Mouse (Mus musculus): ENCODE measurements around the gene Slc44a3. TPM values are rescaled to one million over a fixed set of nuclear protein-coding genes. Genes with fewer than 3 reads are reported as not detected.

Slc44a3 gene
- total RNA-seq, 2 experiments from 2014 or later: 0.10 to 0.24 TPM

DNA sequence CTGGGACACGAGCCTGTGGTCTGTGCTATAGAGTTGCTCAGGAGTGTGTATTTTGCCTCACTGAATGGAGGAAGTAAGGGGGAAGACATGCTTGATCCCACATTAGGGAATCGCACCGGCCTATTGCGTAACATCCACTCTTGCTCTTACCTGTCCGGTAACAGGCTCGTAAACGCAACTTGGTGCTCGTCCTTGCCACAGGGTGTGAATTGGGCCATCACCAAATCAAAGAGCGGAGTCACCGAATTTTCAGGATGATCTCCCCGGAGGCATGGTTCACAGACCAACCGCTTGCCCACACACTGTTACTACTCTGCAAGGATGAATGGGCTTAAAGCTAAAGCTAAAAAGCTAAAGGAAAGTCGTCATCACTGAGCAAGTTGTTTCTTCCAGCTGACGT, 24.5 kb downstream of the Slc44a3 start:
- intact Hi-C loops (cut with DNase I): no loop called here

GRCm38 (mm10) chr3:121506756-121507155, 25.4 kb downstream of the Slc44a3 start:
- intact Hi-C loops (cut with DNase I): no loop called here

More for the DNA sequence above, 24.5 kb downstream of the Slc44a3 start:
- DNase-seq: no peak

DNA sequence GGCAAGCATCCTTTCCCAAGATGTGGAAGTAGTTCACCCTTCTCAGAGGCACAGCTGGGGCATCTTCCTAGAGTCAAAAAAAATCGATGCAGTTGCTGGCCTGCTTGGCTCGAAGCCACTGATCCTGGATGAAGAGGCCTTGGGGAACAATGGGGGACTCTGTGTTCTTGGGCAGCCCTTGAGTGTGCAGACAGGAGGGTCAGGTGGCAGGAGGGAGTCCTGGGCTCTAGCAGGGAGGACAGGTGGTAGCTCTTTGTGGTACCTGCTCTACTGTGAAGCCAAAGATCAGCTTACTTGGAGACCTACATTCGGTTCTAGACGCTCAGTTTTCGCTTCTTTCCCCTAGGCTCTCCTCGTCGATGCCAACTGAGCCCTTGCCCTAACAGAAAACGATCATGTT, 26.0 kb downstream of the Slc44a3 start:
- no peak for DNase-seq
- intact Hi-C loops (cut with DNase I): no loop called here

More at GRCm38 (mm10) chr3:121506756-121507155, 25.4 kb downstream of the Slc44a3 start:
- DNase-seq: no peak

DNA sequence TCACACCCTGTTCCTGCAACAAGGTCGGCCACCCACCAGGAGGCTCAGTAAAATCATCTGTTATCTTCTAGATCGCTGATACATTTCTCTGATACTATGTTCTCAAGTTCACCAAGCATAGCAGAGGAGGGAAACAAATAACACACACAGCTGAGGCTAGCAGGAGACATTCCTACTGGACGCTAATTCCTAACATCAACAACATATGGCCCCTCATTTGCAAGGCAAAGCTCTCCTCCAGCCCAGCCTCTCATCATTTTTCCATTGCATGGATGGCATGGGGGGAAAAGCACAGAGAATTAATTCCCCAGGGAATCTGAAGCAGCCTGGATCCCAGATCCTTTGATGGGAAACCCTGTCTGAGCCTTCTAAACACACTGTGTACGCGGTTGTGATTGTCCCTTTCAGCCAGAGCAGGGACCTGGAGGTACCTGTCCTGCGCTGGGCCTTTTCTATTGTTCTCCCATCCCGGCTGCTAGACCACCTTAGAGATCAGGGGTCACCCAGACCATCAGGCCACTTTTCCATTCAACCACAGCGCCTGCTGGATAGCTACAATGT, 27.2 kb downstream of the Slc44a3 start:
- DNase-seq: no peak
- intact Hi-C loops (cut with DNase I): no loop called here

DNA sequence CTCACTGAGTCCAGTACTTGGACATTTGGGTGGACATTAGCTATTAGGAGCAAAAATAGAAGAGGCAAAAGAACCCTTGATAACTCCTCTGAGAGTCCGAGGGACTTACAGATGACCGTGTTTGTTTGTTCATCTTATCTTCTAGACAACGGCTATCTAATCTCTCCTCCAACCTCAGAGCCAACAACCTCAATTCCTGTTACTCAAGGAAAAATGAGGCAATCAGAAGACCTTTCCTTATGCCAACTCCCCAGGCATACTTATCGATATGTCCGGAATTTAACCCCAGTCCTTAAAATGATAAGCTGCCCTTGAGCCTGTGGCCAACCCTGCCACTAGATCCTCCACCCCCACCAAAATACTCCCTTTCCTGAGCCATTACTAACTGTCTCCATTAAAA, 31.5 kb downstream of the Slc44a3 start:
- intact Hi-C loops (cut with DNase I): loop anchor here (1.0 kb wide), 2 partner anchors 73 to 193 kb away; no protein-coding TSS in a partner anchor
- no peak for DNase-seq

- intact Hi-C loops (cut with DNase I): loop anchor here (1.0 kb wide), 2 partner anchors 73 to 193 kb away; no protein-coding TSS in a partner anchor
- peak; percentile 83 to 88 for DNase-seq
Observed at GRCm38 (mm10) chr3:121500225-121500624, 32.0 kb downstream of the Slc44a3 start.

DNA sequence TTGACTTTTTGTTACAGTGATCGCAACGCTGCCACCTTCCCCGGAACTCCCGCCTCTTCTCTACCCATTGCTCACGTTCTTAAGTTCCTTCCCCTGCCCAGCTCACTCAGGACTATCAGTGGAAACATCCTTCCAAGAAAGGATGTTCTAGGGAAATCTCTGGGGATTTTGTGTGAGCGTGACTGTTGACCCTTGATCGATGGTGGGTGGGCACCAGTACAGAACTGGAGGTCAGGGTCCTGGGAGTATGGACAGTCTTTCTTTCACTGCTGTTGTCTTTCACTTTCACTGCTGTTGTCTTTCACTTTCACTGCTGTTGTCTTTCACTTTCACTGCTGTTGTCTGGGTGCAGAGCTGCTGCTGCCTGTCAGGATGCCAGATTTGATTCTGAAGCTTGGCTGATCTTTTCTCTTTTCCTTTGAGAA, 38.2 kb downstream of the Slc44a3 start:
- no peak for DNase-seq
- intact Hi-C loops (cut with DNase I): no loop called here

DNA sequence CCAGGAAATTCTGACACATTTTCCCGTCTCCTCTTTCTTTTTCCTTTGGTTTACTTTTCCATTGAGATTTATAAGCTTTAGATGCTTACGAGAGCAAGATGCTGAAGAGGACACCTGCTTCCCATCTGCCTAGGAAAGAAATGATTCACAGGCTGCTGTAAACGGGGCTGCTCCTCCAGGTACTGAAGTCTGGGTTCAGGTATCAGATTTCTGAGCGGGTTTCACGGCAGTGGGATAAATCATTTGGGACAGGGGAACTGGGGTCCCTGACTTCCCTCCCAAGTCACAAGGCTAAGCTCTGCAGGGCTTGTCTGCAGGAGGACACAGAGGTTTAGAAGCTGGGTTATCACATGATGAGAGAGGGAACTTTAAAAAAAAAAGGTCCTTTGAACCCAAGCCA, 40.2 kb downstream of the Slc44a3 start:
- intact Hi-C loops (cut with DNase I): no loop called here
- no peak for DNase-seq

GRCm38 (mm10) chr3:121490941-121491340, 41.3 kb downstream of the Slc44a3 start:
- intact Hi-C loops (cut with DNase I): no loop called here
- DNase-seq: no peak

GRCm38 (mm10) chr3:121489462-121490118, 42.6 kb downstream of the Slc44a3 start:
- DNase-seq: no peak
- intact Hi-C loops (cut with DNase I): no loop called here

- no peak for DNase-seq
- intact Hi-C loops (cut with DNase I): no loop called here
Observed at GRCm38 (mm10) chr3:121485201-121485600, 47.0 kb downstream of the Slc44a3 start.

DNA sequence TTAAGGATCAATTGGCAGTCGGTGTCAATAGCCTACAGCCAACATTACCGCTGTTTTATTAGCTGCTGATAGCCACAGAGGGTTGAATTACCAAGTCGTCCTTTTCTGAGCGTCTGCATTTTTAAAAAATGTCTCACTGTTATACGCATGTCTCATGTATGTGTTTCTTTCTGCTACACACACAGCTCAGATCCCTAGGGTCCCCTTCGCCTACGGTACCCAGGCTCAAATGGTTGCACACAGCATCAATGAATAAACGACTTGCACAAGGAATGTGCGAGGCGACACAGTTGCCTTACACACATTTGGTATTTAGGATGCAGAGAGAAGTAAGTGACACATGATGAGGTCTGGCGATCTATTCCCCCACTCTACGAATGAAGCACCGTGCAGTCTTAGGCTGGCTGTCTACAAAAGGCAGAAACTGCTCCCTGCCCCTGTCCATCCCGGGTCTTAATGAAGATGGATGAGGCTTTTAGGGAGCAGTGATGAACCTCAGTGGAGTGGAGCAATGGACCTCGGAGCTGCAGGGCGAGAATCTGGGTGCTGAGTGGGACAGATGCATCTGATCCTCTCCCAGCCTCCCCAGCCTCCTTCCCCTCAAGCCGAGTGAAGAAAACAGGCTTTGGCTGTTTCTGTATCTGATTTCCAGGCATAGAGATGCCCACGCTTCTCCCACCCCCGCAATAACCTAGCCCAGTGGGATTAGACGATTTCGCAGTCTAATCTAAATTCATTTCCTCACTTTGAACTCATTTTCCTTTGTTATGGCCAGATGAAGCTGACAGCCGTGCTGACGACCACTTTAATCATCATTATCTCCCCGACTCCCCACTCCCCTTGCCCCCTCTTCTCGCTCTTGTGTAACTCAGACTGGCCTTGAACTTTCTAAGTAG, 48.7 kb downstream of the Slc44a3 start:
- no peak for DNase-seq
- intact Hi-C loops (cut with DNase I): no loop called here

DNA sequence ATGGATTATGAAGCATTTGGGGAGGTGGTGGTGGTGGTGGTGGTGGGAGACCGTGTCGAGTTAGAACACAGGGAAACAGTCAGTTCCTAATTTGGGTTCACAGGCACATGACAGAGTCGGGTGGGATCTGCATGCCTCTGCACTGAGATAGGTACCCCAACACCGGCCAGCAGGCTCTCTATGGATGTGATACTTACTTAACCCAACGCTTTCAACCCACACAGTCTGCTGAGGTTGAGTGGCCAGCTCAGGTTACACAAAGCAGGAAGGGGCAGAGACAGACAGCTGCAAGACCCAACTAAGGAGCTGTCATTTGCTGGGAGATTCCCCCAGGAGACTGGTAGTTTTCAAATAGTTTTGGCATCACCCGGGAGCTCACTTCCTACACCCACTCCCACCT, 50.6 kb downstream of the Slc44a3 start:
- intact Hi-C loops (cut with DNase I): no loop called here
- no peak for DNase-seq

DNA sequence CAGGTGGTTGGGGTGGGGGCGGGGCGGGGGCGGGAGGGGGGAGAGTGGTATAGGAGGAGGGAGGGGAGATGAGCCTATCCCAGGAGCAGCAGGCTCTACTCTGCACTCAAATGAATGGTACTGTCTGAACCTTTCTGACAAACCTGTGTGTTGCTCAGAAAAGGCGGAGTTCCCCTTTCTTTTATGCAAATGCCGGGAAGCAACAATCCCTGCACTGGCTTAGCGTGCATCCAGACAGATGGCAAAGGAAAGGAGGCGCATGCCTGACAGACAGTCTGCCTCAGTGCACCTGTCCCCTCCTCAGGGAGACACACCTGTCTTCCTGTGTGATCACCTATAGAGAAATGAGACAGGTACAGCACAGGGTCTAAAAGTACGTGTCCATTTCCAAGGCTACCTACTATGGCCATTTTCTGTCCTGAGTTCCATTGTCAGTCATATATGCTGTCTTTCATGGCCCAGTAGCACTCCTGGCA, 51.2 kb downstream of the Slc44a3 start:
- no peak for DNase-seq
- intact Hi-C loops (cut with DNase I): no loop called here

DNA sequence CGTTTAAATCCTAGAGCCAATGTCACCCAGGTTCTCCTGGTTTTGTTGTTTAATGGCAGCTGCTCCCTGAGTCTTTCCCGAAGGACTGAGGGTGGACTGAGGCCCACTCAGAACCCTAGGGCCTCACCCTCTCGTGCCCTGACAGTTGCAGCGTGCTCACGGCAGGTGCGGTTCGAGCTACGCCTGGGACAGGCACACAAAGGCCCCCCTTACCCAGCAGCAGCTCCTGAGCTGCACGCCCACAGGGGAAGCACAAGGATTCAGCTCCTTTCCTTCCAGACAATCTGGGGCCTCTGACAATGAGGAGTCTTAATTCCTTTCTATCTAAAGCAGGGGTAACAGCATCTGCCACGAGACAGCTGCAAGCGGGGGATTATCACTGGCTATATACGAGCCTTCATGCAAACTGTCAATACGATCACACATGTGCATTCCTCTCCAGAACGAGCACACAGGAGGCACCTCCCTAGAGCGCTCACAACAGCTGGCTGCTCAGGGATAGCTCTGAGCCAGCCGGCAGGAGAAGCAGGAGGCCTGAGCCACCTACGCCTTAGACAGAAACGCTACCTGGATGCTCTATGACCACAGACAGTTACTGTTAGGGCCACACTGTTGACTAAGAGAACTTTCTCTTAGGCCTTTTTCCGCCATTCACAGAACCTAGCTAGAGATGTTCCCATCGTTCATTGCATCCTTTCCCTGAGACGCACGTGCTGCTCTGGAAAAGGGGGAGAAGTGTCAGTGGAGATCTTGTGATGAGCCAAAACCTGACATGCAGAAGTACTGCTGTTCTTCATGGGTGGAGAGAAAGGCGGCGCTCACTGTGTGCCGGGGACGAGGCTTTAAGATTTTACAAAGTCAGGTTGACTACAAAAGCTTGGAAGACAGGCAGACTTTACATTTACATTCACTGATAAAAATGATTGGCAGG, 51.9 kb downstream of the Slc44a3 start:
- no peak for DNase-seq
- intact Hi-C loops (cut with DNase I): no loop called here

DNA sequence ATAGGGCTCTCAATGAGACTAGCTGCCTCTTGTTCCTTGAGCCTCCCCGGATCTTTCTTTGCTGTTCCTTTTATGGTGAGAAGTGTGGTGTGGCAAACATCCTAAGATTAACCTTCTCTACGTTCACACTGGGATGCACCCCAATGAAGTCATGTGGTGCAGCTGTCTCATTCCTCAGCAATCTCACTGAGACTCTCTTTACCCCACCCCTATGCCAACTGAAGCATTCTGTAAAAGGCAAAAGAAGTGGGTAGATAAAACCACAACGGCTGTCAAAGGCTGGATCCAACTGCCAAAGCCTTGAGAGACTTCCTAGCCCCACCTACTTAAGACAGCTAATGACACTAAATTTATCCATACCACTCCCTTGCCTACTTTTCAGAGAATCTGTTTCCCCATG, 57.5 kb downstream of the Slc44a3 start:
- no peak for DNase-seq
- intact Hi-C loops (cut with DNase I): no loop called here

GRCm38 (mm10) chr3:121471703-121472102, 60.5 kb downstream of the Slc44a3 start:
- no peak for DNase-seq
- intact Hi-C loops (cut with DNase I): no loop called here

- peak; percentile 16 to 39 for DNase-seq
- intact Hi-C loops (cut with DNase I): no loop called here
Observed at GRCm38 (mm10) chr3:121469185-121469975, 62.8 kb downstream of the Slc44a3 start.

DNA sequence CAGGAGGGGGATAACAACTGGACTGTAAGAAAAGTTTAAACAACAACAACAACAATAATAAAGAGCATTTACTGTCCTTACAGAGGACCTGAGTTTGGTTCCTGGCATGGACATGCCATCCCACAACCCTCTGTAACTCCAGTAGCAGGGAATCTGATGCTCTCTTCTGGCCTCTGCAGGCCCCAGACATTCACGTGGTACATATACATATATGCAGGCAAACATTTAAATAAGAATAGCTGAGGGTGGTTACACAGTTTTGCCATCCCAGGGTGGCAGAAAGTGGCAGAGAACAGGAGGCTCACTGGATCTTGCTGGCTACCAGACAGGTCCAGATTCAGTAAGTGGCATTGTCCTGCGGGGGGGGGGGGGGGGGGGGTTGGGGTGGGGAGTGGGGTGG, 64.1 kb downstream of the Slc44a3 start:
- intact Hi-C loops (cut with DNase I): no loop called here
- DNase-seq: no peak

All from heart, postnatal 14 days (tissue).